Mouse (Mus musculus): ENCODE measurements at regions not wholly inside any gene's neighbourhood (a gene's known extent, or its start where the extent isn't known, plus 50 kb on each side); places are given as distances from the start of the nearest gene placed in this dataset.

- TF ChIP-seq CTCF (IDR thresholded peaks at IDR 0.05; ENCODE audit: borderline replicate concordance, insufficient read depth, low read depth, low read length) = no peak
- no peak for TF ChIP-seq POLR2A (IDR thresholded peaks at IDR 0.05; ENCODE audit: borderline replicate concordance, insufficient read depth, low read length)
- H3K27me3 ChIP-seq (ENCODE audit: control insufficient read depth, insufficient read depth, low read length) = no peaks in the 10 kb centered on the region
- WGBS = 95% methylated on average over 2 of the region's 2 CpGs
- no peak for DNase-seq
- no peaks in the 10 kb centered on the region for H3K4me1 ChIP-seq (ENCODE audit: control insufficient read depth, insufficient read depth, low read length)
- no peak overlapping the region for H3K4me3 ChIP-seq (replicated peaks; ENCODE audit: insufficient read depth, low read depth, low read length)
- H3K27ac ChIP-seq (ENCODE audit: insufficient read depth, low read length) = no peak overlapping the region
Observed at GRCm38 (mm10) chr13:101824962-101825361, 56.9 kb upstream of the Pik3r1 start.

GRCm38 (mm10) chr13:101831872-101832629 is 64.0 kb upstream of the Pik3r1 start:
- H3K4me1 ChIP-seq (ENCODE audit: control insufficient read depth, insufficient read depth, low read length) = no peaks in the 10 kb centered on the region
- H3K27me3 ChIP-seq (ENCODE audit: control insufficient read depth, insufficient read depth, low read length) = no peaks in the 10 kb centered on the region
- TF ChIP-seq POLR2A (IDR thresholded peaks at IDR 0.05; ENCODE audit: borderline replicate concordance, insufficient read depth, low read length) (no peak), CTCF (IDR thresholded peaks at IDR 0.05; ENCODE audit: borderline replicate concordance, insufficient read depth, low read depth, low read length) (no peak)
- no peak overlapping the region for H3K27ac ChIP-seq (ENCODE audit: insufficient read depth, low read length)
- no peak for DNase-seq
- no peak overlapping the region for H3K4me3 ChIP-seq (replicated peaks; ENCODE audit: insufficient read depth, low read depth, low read length)
- 80% methylated on average over 7 of the region's 7 CpGs for WGBS

GRCm38 (mm10) chr13:101834546-101834945 is 66.5 kb upstream of the Pik3r1 start:
- H3K4me1 ChIP-seq (ENCODE audit: control insufficient read depth, insufficient read depth, low read length) = no peaks in the 10 kb centered on the region
- no peak overlapping the region for H3K4me3 ChIP-seq (replicated peaks; ENCODE audit: insufficient read depth, low read depth, low read length)
- TF ChIP-seq CTCF (IDR thresholded peaks at IDR 0.05; ENCODE audit: borderline replicate concordance, insufficient read depth, low read depth, low read length) (no peak), POLR2A (IDR thresholded peaks at IDR 0.05; ENCODE audit: borderline replicate concordance, insufficient read depth, low read length) (no peak)
- no peaks in the 10 kb centered on the region for H3K27me3 ChIP-seq (ENCODE audit: control insufficient read depth, insufficient read depth, low read length)
- DNase-seq = no peak
- WGBS = 46% methylated on average over 4 of the region's 4 CpGs
- H3K27ac ChIP-seq (ENCODE audit: insufficient read depth, low read length) = no peak overlapping the region

- DNase-seq = no peak
- TF ChIP-seq POLR2A (IDR thresholded peaks at IDR 0.05; ENCODE audit: borderline replicate concordance, insufficient read depth, low read length) (no peak), CTCF (IDR thresholded peaks at IDR 0.05; ENCODE audit: borderline replicate concordance, insufficient read depth, low read depth, low read length) (no peak)
- Histone ChIP-seq H3K27ac (ENCODE audit: insufficient read depth, low read length) (no peak overlapping the region), H3K27me3 (ENCODE audit: control insufficient read depth, insufficient read depth, low read length) (no peaks in the 10 kb centered on the region), H3K4me1 (ENCODE audit: control insufficient read depth, insufficient read depth, low read length) (no peaks in the 10 kb centered on the region), H3K4me3 (replicated peaks; ENCODE audit: insufficient read depth, low read depth, low read length) (no peak overlapping the region)
- WGBS = 82% methylated on average over 1 of the region's 1 CpGs
Observed at GRCm38 (mm10) chr13:101836992-101837391, 69.0 kb upstream of the Pik3r1 start.

- Histone ChIP-seq H3K27me3 (ENCODE audit: control insufficient read depth, insufficient read depth, low read length) (no peaks in the 10 kb centered on the region), H3K4me3 (replicated peaks; ENCODE audit: insufficient read depth, low read depth, low read length) (no peak overlapping the region), H3K4me1 (ENCODE audit: control insufficient read depth, insufficient read depth, low read length) (no peaks in the 10 kb centered on the region; the same call in 1 of the 2 replicates), H3K27ac (ENCODE audit: insufficient read depth, low read length) (no peak overlapping the region)
- 78% methylated on average over 7 of the region's 7 CpGs for WGBS
- TF ChIP-seq POLR2A (IDR thresholded peaks at IDR 0.05; ENCODE audit: borderline replicate concordance, insufficient read depth, low read length) = no peak
- no peak for TF ChIP-seq CTCF (IDR thresholded peaks at IDR 0.05; ENCODE audit: borderline replicate concordance, insufficient read depth, low read depth, low read length)
- no peak for DNase-seq
Observed at GRCm38 (mm10) chr13:101844461-101845440, 76.7 kb upstream of the Pik3r1 start.

- no peak for TF ChIP-seq CTCF (IDR thresholded peaks at IDR 0.05; ENCODE audit: borderline replicate concordance, insufficient read depth, low read depth, low read length)
- TF ChIP-seq POLR2A (IDR thresholded peaks at IDR 0.05; ENCODE audit: borderline replicate concordance, insufficient read depth, low read length) = no peak
- Histone ChIP-seq H3K4me1 (ENCODE audit: control insufficient read depth, insufficient read depth, low read length) (no peaks in the 10 kb centered on the region; the same call in 1 of the 2 replicates), H3K4me3 (replicated peaks; ENCODE audit: insufficient read depth, low read depth, low read length) (no peak overlapping the region), H3K27ac (ENCODE audit: insufficient read depth, low read length) (no peak overlapping the region), H3K27me3 (ENCODE audit: control insufficient read depth, insufficient read depth, low read length) (no peaks in the 10 kb centered on the region)
- DNase-seq = no peak
- 85% methylated on average over 3 of the region's 3 CpGs for WGBS
Observed at GRCm38 (mm10) chr13:101846016-101846415, 78.0 kb upstream of the Pik3r1 start.

GRCm38 (mm10) chr13:101847879-101848600 is 80.0 kb upstream of the Pik3r1 start:
- Histone ChIP-seq H3K4me3 (replicated peaks; ENCODE audit: insufficient read depth, low read depth, low read length) (no peak overlapping the region), H3K27me3 (ENCODE audit: control insufficient read depth, insufficient read depth, low read length) (no peaks in the 10 kb centered on the region; the same call in 1 of the 2 replicates), H3K4me1 (ENCODE audit: control insufficient read depth, insufficient read depth, low read length) (no peaks in the 10 kb centered on the region; the same call in 1 of the 2 replicates), H3K27ac (ENCODE audit: insufficient read depth, low read length) (no peak overlapping the region)
- TF ChIP-seq CTCF (IDR thresholded peaks at IDR 0.05; ENCODE audit: borderline replicate concordance, insufficient read depth, low read depth, low read length) (no peak), POLR2A (IDR thresholded peaks at IDR 0.05; ENCODE audit: borderline replicate concordance, insufficient read depth, low read length) (no peak)
- DNase-seq = peak in 1 of 2 experiments; percentile 7
- 31% methylated on average over 12 of the region's 12 CpGs for WGBS

Data from cerebellum, adult 2 months (tissue).